Mouse (Mus musculus) forebrain, embryonic 11.5 days (tissue): ENCODE results near the gene Ppp2r5e. TPM values are rescaled to one million over a fixed set of nuclear protein-coding genes. Genes with fewer than 3 reads are reported as not detected.

Experiments used
- ATAC-seq: fragments of 200-750 bp; cut with Nextera tagmentation; replicated peaks from 2 replicates; pipeline ENCODE4 v1.8.0; 2017; ENCODE audit warnings: moderate TSS enrichment; ENCODE audit not compliant: low FRiP score
- DNase-seq: peaks from one replicate; pipeline ENCODE4 v3.0.0-alpha.2; 2017; ENCODE audit warnings: low spot score
- H3K27ac ChIP-seq: fragments of 300-500 bp; sonication (generic); 2 replicates; pipeline ENCODE4 v1.5.1; 2014; ENCODE audit warnings: low read depth, low read length
- H3K27me3 ChIP-seq: fragments of 300-500 bp; sonication (generic); 2 replicates; pipeline ENCODE4 v1.6.1; 2014; ENCODE audit warnings: mild to moderate bottlenecking, low read length, mixed read lengths; ENCODE audit not compliant: control insufficient read depth, insufficient read depth
- H3K36me3 ChIP-seq: fragments of 300-500 bp; sonication (generic); 2 replicates; pipeline ENCODE4 v1.6.1; 2014; ENCODE audit warnings: mild to moderate bottlenecking, low read length, moderate library complexity, mixed read lengths; ENCODE audit not compliant: control insufficient read depth, insufficient read depth
- H3K4me1 ChIP-seq: fragments of 300-500 bp; sonication (generic); replicated peaks from 2 replicates; pipeline ENCODE4 v1.6.1; 2014; ENCODE audit warnings: low read length, mixed read lengths; ENCODE audit not compliant: control insufficient read depth, insufficient read depth
- H3K4me2 ChIP-seq: fragments of 300-500 bp; sonication (generic); 2 replicates; pipeline ENCODE4 v1.6.1; 2014; ENCODE audit warnings: low read depth, mild to moderate bottlenecking, low read length, moderate library complexity, mixed read lengths; ENCODE audit not compliant: severe bottlenecking
- H3K4me3 ChIP-seq: fragments of 300-500 bp; sonication (generic); 2 replicates; pipeline ENCODE4 v1.5.1; 2014; ENCODE audit warnings: low read depth, low read length
- H3K9ac ChIP-seq: fragments of 300-500 bp; sonication (generic); 2 replicates; pipeline ENCODE4 v1.6.1; 2014; ENCODE audit warnings: low read length
- H3K9me3 ChIP-seq: fragments of 300-500 bp; sonication (generic); 2 replicates; pipeline ENCODE4 v1.6.1; 2016; ENCODE audit warnings: low read length, mixed read lengths; ENCODE audit not compliant: control insufficient read depth
- WGBS: fragments of 180-500 bp; shearing (Covaris S2); extraction: QIAGEN DNeasy Blood & Tissue Kit; methylation state at CpG from one replicate; pipeline ENCODE4 v1.1.7; 2014; 5-methylcytosine and 5-hydroxymethylcytosine counted together
- polyA plus RNA-seq: library from polyadenylated mRNA; unstranded; fragments of >200 nt; fragmentation: Nextera tagmentation; extraction: Ambion mirVana; gene quantifications from 2 replicates; pipeline ENCODE4 v1.2.1, GENCODE M21; 2014

Ppp2r5e gene
- polyA plus RNA-seq, 1 experiment from 2014 or later: 26.1 TPM

GRCm38 (mm10) chr12:75486568-75487286 lies 109.3 kb downstream of the Ppp2r5e start:
- ATAC-seq (no peak), DNase-seq (no peak)
- Histone ChIP-seq H3K9me3 (no peaks in the 10 kb centered on the region), H3K4me1 (no peaks in the 10 kb centered on the region), H3K9ac (no peak overlapping the region), H3K27me3 (no peaks in the 10 kb centered on the region), H3K36me3 (no peaks in the 10 kb centered on the region), H3K27ac (no peak overlapping the region), H3K4me2 (no peak overlapping the region), H3K4me3 (no peak overlapping the region)
- WGBS: 94% methylated on average over 3 of the region's 3 CpGs

- no peak overlapping the region for H3K4me3 ChIP-seq
- no peaks in the 10 kb centered on the region for H3K9me3 ChIP-seq
- no peaks in the 10 kb centered on the region for H3K36me3 ChIP-seq
- no peak overlapping the region for H3K4me2 ChIP-seq
- no peak for ATAC-seq
- 92% methylated on average over 3 of the region's 3 CpGs for WGBS
- H3K27me3 ChIP-seq: no peaks in the 10 kb centered on the region
- H3K9ac ChIP-seq: no peak overlapping the region
- H3K4me1 ChIP-seq: no peaks in the 10 kb centered on the region
- H3K27ac ChIP-seq: no peak overlapping the region
- no peak for DNase-seq
These were observed 113.3 kb downstream of the Ppp2r5e start for GRCm38 (mm10) chr12:75482781-75483180.

- Histone ChIP-seq H3K9ac (no peak overlapping the region), H3K4me2 (no peak overlapping the region), H3K27ac (no peak overlapping the region), H3K4me3 (no peak overlapping the region), H3K27me3 (no peaks in the 10 kb centered on the region), H3K36me3 (no peaks in the 10 kb centered on the region), H3K4me1 (no peaks in the 10 kb centered on the region), H3K9me3 (no peaks in the 10 kb centered on the region)
- WGBS: 90% methylated on average over 4 of the region's 4 CpGs
- no peak for DNase-seq
- ATAC-seq: no peak
These were observed 114.0 kb downstream of the Ppp2r5e start for GRCm38 (mm10) chr12:75482015-75482414.

- 95% methylated on average over 8 of the region's 8 CpGs for WGBS
- no peak overlapping the region for H3K9ac ChIP-seq
- ATAC-seq (no peak), DNase-seq (no peak)
- H3K27me3 ChIP-seq: no peaks in the 10 kb centered on the region
- H3K27ac ChIP-seq: no peak overlapping the region
- no peak overlapping the region for H3K4me2 ChIP-seq
- H3K4me3 ChIP-seq: no peak overlapping the region
- no peaks in the 10 kb centered on the region for H3K36me3 ChIP-seq
- no peaks in the 10 kb centered on the region for H3K9me3 ChIP-seq
- no peaks in the 10 kb centered on the region for H3K4me1 ChIP-seq
These were observed 116.0 kb downstream of the Ppp2r5e start for GRCm38 (mm10) chr12:75480031-75480430.

- Histone ChIP-seq H3K4me2 (no peak overlapping the region), H3K4me3 (no peak overlapping the region), H3K36me3 (no peaks in the 10 kb centered on the region), H3K4me1 (no peaks in the 10 kb centered on the region), H3K9me3 (no peaks in the 10 kb centered on the region), H3K9ac (no peak overlapping the region), H3K27ac (no peak overlapping the region), H3K27me3 (no peaks in the 10 kb centered on the region)
- WGBS: 86% methylated on average over 8 of the region's 8 CpGs
- DNase-seq: no peak
- ATAC-seq: no peak
These were observed 116.6 kb downstream of the Ppp2r5e start for GRCm38 (mm10) chr12:75479375-75479898.

GRCm38 (mm10) chr12:75478596-75478995 lies 117.4 kb downstream of the Ppp2r5e start:
- DNase-seq (no peak), ATAC-seq (no peak)
- no peak overlapping the region for H3K4me3 ChIP-seq
- no peak overlapping the region for H3K4me2 ChIP-seq
- no peaks in the 10 kb centered on the region for H3K4me1 ChIP-seq
- H3K9me3 ChIP-seq: no peaks in the 10 kb centered on the region
- no peaks in the 10 kb centered on the region for H3K36me3 ChIP-seq
- 91% methylated on average over 3 of the region's 3 CpGs for WGBS
- no peak overlapping the region for H3K9ac ChIP-seq
- no peak overlapping the region for H3K27ac ChIP-seq
- H3K27me3 ChIP-seq: no peaks in the 10 kb centered on the region

GRCm38 (mm10) chr12:75478117-75478516 lies 117.9 kb downstream of the Ppp2r5e start:
- no peaks in the 10 kb centered on the region for H3K9me3 ChIP-seq
- no peaks in the 10 kb centered on the region for H3K27me3 ChIP-seq
- H3K27ac ChIP-seq: no peak overlapping the region
- no peaks in the 10 kb centered on the region for H3K36me3 ChIP-seq
- no peak for ATAC-seq
- no peaks in the 10 kb centered on the region for H3K4me1 ChIP-seq
- WGBS: 73% methylated on average over 4 of the region's 4 CpGs
- H3K4me2 ChIP-seq: no peak overlapping the region
- no peak for DNase-seq
- H3K9ac ChIP-seq: no peak overlapping the region
- H3K4me3 ChIP-seq: no peak overlapping the region

- H3K4me2 ChIP-seq: no peak overlapping the region
- no peaks in the 10 kb centered on the region for H3K4me1 ChIP-seq
- no peak overlapping the region for H3K27ac ChIP-seq
- no peaks in the 10 kb centered on the region for H3K27me3 ChIP-seq
- H3K36me3 ChIP-seq: no peaks in the 10 kb centered on the region
- DNase-seq: no peak
- no peak overlapping the region for H3K4me3 ChIP-seq
- no peak overlapping the region for H3K9ac ChIP-seq
- ATAC-seq: no peak
- no peaks in the 10 kb centered on the region for H3K9me3 ChIP-seq
- 98% methylated on average over 2 of the region's 2 CpGs for WGBS
These were observed 123.0 kb downstream of the Ppp2r5e start for GRCm38 (mm10) chr12:75473021-75473420.

GRCm38 (mm10) chr12:75472107-75472506 lies 123.9 kb downstream of the Ppp2r5e start:
- Histone ChIP-seq H3K36me3 (no peaks in the 10 kb centered on the region), H3K27ac (no peak overlapping the region), H3K4me1 (no peaks in the 10 kb centered on the region), H3K9ac (no peak overlapping the region), H3K4me3 (no peak overlapping the region), H3K4me2 (no peak overlapping the region), H3K27me3 (no peaks in the 10 kb centered on the region), H3K9me3 (no peaks in the 10 kb centered on the region)
- ATAC-seq (no peak), DNase-seq (no peak)
- 86% methylated on average over 3 of the region's 3 CpGs for WGBS
